In the genomic region with DNA sequence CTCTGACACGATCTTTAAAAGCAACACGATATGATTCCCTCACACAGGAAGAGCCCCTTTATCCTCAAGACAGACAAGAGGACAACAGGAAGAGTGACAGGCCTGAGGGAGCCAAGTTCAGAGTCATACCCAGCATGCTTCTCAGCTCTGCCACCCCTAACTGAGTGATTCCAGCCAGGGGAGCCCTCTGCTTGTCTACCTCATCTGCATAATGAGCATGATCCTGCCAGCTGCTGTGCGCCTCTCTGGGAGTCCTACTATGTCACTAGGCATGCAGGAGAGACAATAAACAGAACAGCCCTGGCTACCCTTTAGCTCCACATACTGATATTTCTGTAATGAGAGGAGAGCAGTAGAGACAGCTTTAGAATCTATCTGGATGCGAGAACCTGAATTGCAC, we compare ENCODE assay signal across 27 mouse cellular contexts.
A peak's percentile ranks its signal among the peaks of the same experiment; 100 is the strongest.
DNase-seq lines count a peak whose midpoint lies in the region; ATAC-seq and TF ChIP-seq lines count a peak whose summit lies in the region.
"Had no signal": no experiment of that assay in that cellular context is flagged by ENCODE, and none has a peak within 500 bp of the region (broad histone marks: within the 10 kb centered on the region; RNA-seq: fewer than 3 reads in every experiment).

No protein-coding gene starts in this region.

- no peaks in the 10 kb centered on the region for H3K36me3 ChIP-seq in hindbrain, embryonic 13.5 days
- H3K36me3 ChIP-seq in hindbrain, postnatal 0 days (ENCODE audit: insufficient read depth, low read length): no peaks in the 10 kb centered on the region
- H3K36me3 ChIP-seq in midbrain, embryonic 13.5 days: no peaks in the 10 kb centered on the region; the same call in 1 of the 2 replicates
- H3K36me3 ChIP-seq in midbrain, embryonic 15.5 days (replicated peaks): no peaks in the 10 kb centered on the region
- H3K36me3 ChIP-seq: embryonic facial prominence, embryonic 12.5 days; embryonic facial prominence, embryonic 15.5 days; heart, embryonic 15.5 days had no signal

- 69% methylated on average over 4 of the region's 4 CpGs for WGBS in hindbrain, embryonic 13.5 days
- WGBS in hindbrain, postnatal 0 days: 62% methylated on average over 4 of the region's 4 CpGs
- 67% methylated on average over 4 of the region's 4 CpGs for WGBS in midbrain, embryonic 13.5 days
- 61% methylated on average over 4 of the region's 4 CpGs for WGBS in midbrain, embryonic 15.5 days

- no peaks in the 10 kb centered on the region for H3K27me3 ChIP-seq in hindbrain, embryonic 13.5 days
- H3K27me3 ChIP-seq in hindbrain, postnatal 0 days (ENCODE audit: insufficient read depth, low read length): no peaks in the 10 kb centered on the region
- H3K27me3 ChIP-seq in midbrain, embryonic 13.5 days: no peaks in the 10 kb centered on the region
- no peaks in the 10 kb centered on the region for H3K27me3 ChIP-seq in midbrain, embryonic 15.5 days (replicated peaks)
- H3K27me3 ChIP-seq: embryonic facial prominence, embryonic 12.5 days; embryonic facial prominence, embryonic 15.5 days; heart, embryonic 12.5 days; heart, embryonic 15.5 days; Patski had no signal

- TF ChIP-seq CTCF in hindbrain, postnatal 0 days (IDR thresholded peaks at IDR 0.05; ENCODE audit: low read depth): no peak
- no peak for TF ChIP-seq CTCF in brain, embryonic 14.5 days (IDR thresholded peaks at IDR 0.05; ENCODE audit: borderline replicate concordance, extremely low read depth, insufficient read depth, insufficient read length)

- ATAC-seq in hindbrain, embryonic 13.5 days (ENCODE audit: low FRiP score): no peak
- ATAC-seq in hindbrain, postnatal 0 days: no peak
- ATAC-seq in midbrain, embryonic 13.5 days: peak; percentile 58; the same call in 1 of the 2 replicates
- ATAC-seq in midbrain, embryonic 15.5 days (replicated peaks): no peak
- ATAC-seq: forebrain, embryonic 14.5 days; forebrain, postnatal 0 days; Patski had no signal

- no peak overlapping the region for H3K9ac ChIP-seq in hindbrain, embryonic 13.5 days
- no peak overlapping the region for H3K9ac ChIP-seq in hindbrain, postnatal 0 days (replicated peaks; ENCODE audit: low read length)
- no peak overlapping the region for H3K9ac ChIP-seq in midbrain, embryonic 13.5 days (replicated peaks)
- no peak overlapping the region for H3K9ac ChIP-seq in midbrain, embryonic 15.5 days
- H3K9ac ChIP-seq: embryonic facial prominence, embryonic 12.5 days; embryonic facial prominence, embryonic 15.5 days; forebrain, postnatal 0 days; heart, embryonic 12.5 days; heart, embryonic 15.5 days had no signal

- no peak for TF ChIP-seq POLR2A in brain, embryonic 14.5 days (IDR thresholded peaks at IDR 0.05; ENCODE audit: borderline replicate concordance, extremely low read depth, insufficient read depth, insufficient read length, poor library complexity, severe bottlenecking)

- H3K9me3 ChIP-seq in hindbrain, embryonic 13.5 days: no peaks in the 10 kb centered on the region
- no peaks in the 10 kb centered on the region for H3K9me3 ChIP-seq in hindbrain, postnatal 0 days (ENCODE audit: low read length)
- no peaks in the 10 kb centered on the region for H3K9me3 ChIP-seq in midbrain, embryonic 13.5 days
- no peaks in the 10 kb centered on the region for H3K9me3 ChIP-seq in midbrain, embryonic 15.5 days
- H3K9me3 ChIP-seq: embryonic facial prominence, embryonic 12.5 days; embryonic facial prominence, embryonic 15.5 days; G1E; heart, embryonic 12.5 days; heart, embryonic 15.5 days had no signal

- no peak overlapping the region for H3K4me2 ChIP-seq in hindbrain, embryonic 13.5 days
- H3K4me2 ChIP-seq in hindbrain, postnatal 0 days (ENCODE audit: low read depth, low read length): no peak overlapping the region
- H3K4me2 ChIP-seq in midbrain, embryonic 13.5 days (replicated peaks): no peak overlapping the region
- H3K4me2 ChIP-seq in midbrain, embryonic 15.5 days: no peak overlapping the region
- H3K4me2 ChIP-seq: embryonic facial prominence, embryonic 12.5 days; embryonic facial prominence, embryonic 15.5 days; heart, embryonic 12.5 days; heart, embryonic 15.5 days had no signal

- peaks cover 5% of the 10 kb centered on the region; the same call in 1 of the 2 replicates for H3K4me1 ChIP-seq in hindbrain, embryonic 13.5 days (replicated peaks)
- H3K4me1 ChIP-seq in hindbrain, postnatal 0 days (ENCODE audit: insufficient read depth, low read length): no peaks in the 10 kb centered on the region
- H3K4me1 ChIP-seq in midbrain, embryonic 13.5 days (replicated peaks): peaks cover 8% of the 10 kb centered on the region; the same call in 1 of the 2 replicates
- H3K4me1 ChIP-seq in midbrain, embryonic 15.5 days: no peaks in the 10 kb centered on the region
- H3K4me1 ChIP-seq: embryonic facial prominence, embryonic 12.5 days; embryonic facial prominence, embryonic 15.5 days had no signal

- 0 out of 2 replicates have a peak overlapping the region, but pooled peaks have one; percentile 6 for H3K27ac ChIP-seq in hindbrain, embryonic 13.5 days
- H3K27ac ChIP-seq in hindbrain, postnatal 0 days: no peak overlapping the region
- no peak overlapping the region for H3K27ac ChIP-seq in midbrain, embryonic 13.5 days
- no peak overlapping the region for H3K27ac ChIP-seq in midbrain, embryonic 15.5 days
- H3K27ac ChIP-seq: embryonic facial prominence, embryonic 12.5 days; embryonic facial prominence, embryonic 15.5 days; gastrocnemius, adult 2 months; heart, embryonic 15.5 days had no signal

- no peak for DNase-seq in hindbrain, postnatal 0 days (ENCODE audit: low spot score)
- DNase-seq in retina, postnatal 1 day: peak; percentile 29
- no peak for DNase-seq in retina, embryonic 14.5 days (ENCODE audit: low spot score)
- peak; percentile 52 for DNase-seq in brain, embryonic 14.5 days (ENCODE audit: low read depth)
- DNase-seq in urinary bladder, postnatal 10 days (ENCODE audit: low spot score): no peak
- DNase-seq: adrenal gland, postnatal 10 days; adrenal gland, postnatal 36 days; cerebellum, adult 11 months; cerebellum, adult 2 months; cerebellum, adult 9-11 months; cerebellum, postnatal 25 days; forebrain, postnatal 0 days; gastrocnemius, adult 2 months; gastrocnemius, postnatal 14 days; heart, adult 18-20 months; heart, postnatal 10 days; heart, postnatal 36 days had no signal

- no peak overlapping the region for H3K4me3 ChIP-seq in hindbrain, embryonic 13.5 days
- H3K4me3 ChIP-seq in hindbrain, postnatal 0 days (ENCODE audit: low read length): no peak overlapping the region
- no peak overlapping the region for H3K4me3 ChIP-seq in midbrain, embryonic 13.5 days (replicated peaks)
- H3K4me3 ChIP-seq in midbrain, embryonic 15.5 days: no peak overlapping the region
- H3K4me3 ChIP-seq: embryonic facial prominence, embryonic 12.5 days; embryonic facial prominence, embryonic 15.5 days; gastrocnemius, adult 2 months; heart, embryonic 12.5 days; heart, embryonic 15.5 days had no signal

Comparison
In these comparisons a context has a peak if more than half of its experiments do, and no peak if none do; other contexts are left out.
1. DNase-seq: peak in retina, postnatal 1 day (single experiment) and brain, embryonic 14.5 days (single experiment); none in hindbrain, postnatal 0 days (single experiment), retina, embryonic 14.5 days (single experiment) and urinary bladder, postnatal 10 days (single experiment).